Mouse (Mus musculus) layer of hippocampus, adult 9-11 months (tissue): ENCODE measurements around the gene Cercam.
"Not testable (repeated sequence)": the region's sequence is repeated elsewhere in the genome, so short reads cannot be mapped to it uniquely, and the experiment has no call there.

Experiments
- DNase-seq: peaks from one replicate; pipeline ENCODE4 v3.0.0; 2022

The Cercam gene

GRCm38 (mm10) chr2:29902194-29902593 lies 33.2 kb downstream of the Cercam start:
- DNase-seq, result no peak

GRCm38 (mm10) chr2:29908171-29908570 lies 39.2 kb downstream of the Cercam start:
- DNase-seq, result not testable (repeated sequence)

- no peak for DNase-seq
These were observed 41.1 kb downstream of the Cercam start for GRCm38 (mm10) chr2:29910042-29910441.

GRCm38 (mm10) chr2:29917621-29918020 lies 48.7 kb downstream of the Cercam start:
- no peak for DNase-seq

GRCm38 (mm10) chr2:29922011-29922410 lies 53.0 kb downstream of the Cercam start:
- DNase-seq, result peak; percentile 20

- DNase-seq, result no peak
These were observed 57.6 kb downstream of the Cercam start for GRCm38 (mm10) chr2:29926542-29926941.

- peak; percentile 52 for DNase-seq
These were observed 61.5 kb downstream of the Cercam start for GRCm38 (mm10) chr2:29930506-29930905.

GRCm38 (mm10) chr2:29931194-29931593 lies 62.2 kb downstream of the Cercam start:
- DNase-seq, result no peak
